Mouse (Mus musculus): ENCODE measurements around the gene Olfr1193. TPM values are rescaled to one million over a fixed set of nuclear protein-coding genes. Genes with fewer than 3 reads are reported as not detected.
"Not testable (repeated sequence)": the region's sequence is repeated elsewhere in the genome, so short reads cannot be mapped to it uniquely, and the experiment has no call there.

Olfr1193 gene
- polyA plus RNA-seq (2012; rRNA removed) (not detected in 2 replicates), polyA plus RNA-seq (2014; fragmentation: Nextera tagmentation; extraction: Ambion mirVana) (not detected in 2 replicates)

DNA sequence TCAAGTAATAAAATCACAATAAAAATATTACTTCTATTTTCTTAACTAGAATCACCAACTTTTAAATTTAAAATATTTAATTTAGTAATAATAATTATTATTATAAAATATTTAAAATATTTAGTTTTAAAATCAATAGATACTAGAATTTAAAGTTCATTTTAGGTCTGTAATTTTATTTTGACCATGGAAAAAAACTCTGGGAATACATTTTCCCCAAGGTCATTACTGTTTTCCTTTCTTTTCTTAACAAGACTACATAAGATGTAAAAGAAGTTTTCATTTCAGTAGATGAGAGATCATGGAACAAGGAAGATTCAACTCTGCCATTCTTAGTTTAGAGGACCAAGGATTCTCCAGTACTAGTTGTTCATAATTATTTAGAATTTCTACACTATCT lies at the start of gene Olfr1193:
TSS of gene Olfr1193 (plus strand) at position 301 of the 400 bp plus-strand sequence.
- not testable (repeated sequence) for ATAC-seq (ENCODE audit: insufficient read depth); DNase-seq (ENCODE audit: low read depth in 3 of 3, low spot score in 3 of 3); H3K4me1 ChIP-seq (replicated peaks; ENCODE audit: control insufficient read depth in 2 of 2, insufficient read depth in 2 of 2, low read length in 1 of 2); H3K4me3 ChIP-seq (ENCODE audit: insufficient read depth in 1 of 2, low read depth in 2 of 2, low read length in 2 of 2); H3K9ac ChIP-seq (replicated peaks); H3K27ac ChIP-seq; H3K27me3 ChIP-seq (ENCODE audit: control insufficient read depth, insufficient read depth, low read length); H3K4me2 ChIP-seq (ENCODE audit: low read depth); H3K36me3 ChIP-seq (replicated peaks; ENCODE audit: control insufficient read depth, insufficient read depth, low read depth); H3K9me3 ChIP-seq (ENCODE audit: control insufficient read depth, low read length)

GRCm38 (mm10) chr2:88640242-88640641 lies 35.2 kb upstream of the Olfr1193 start, which contains the start of gene Olfr1191-ps1:
Olfr1191-ps1 (plus strand) TSS chr2:88640542.
- not testable (repeated sequence) for H3K9ac ChIP-seq (replicated peaks); H3K27me3 ChIP-seq (ENCODE audit: control insufficient read depth, insufficient read depth, low read length); H3K27ac ChIP-seq; H3K4me3 ChIP-seq (ENCODE audit: insufficient read depth in 1 of 2, low read depth in 2 of 2, low read length in 2 of 2); H3K36me3 ChIP-seq (replicated peaks; ENCODE audit: control insufficient read depth, insufficient read depth, low read depth); H3K4me1 ChIP-seq (replicated peaks; ENCODE audit: control insufficient read depth in 2 of 2, insufficient read depth in 2 of 2, low read length in 1 of 2); H3K4me2 ChIP-seq (ENCODE audit: low read depth); DNase-seq (ENCODE audit: low read depth in 3 of 3, low spot score in 3 of 3); H3K9me3 ChIP-seq (ENCODE audit: control insufficient read depth, low read length); ATAC-seq (ENCODE audit: insufficient read depth)
- 50% methylated on average over 1 of the region's 1 CpGs for WGBS (ENCODE audit: insufficient replicate concordance)

DNA sequence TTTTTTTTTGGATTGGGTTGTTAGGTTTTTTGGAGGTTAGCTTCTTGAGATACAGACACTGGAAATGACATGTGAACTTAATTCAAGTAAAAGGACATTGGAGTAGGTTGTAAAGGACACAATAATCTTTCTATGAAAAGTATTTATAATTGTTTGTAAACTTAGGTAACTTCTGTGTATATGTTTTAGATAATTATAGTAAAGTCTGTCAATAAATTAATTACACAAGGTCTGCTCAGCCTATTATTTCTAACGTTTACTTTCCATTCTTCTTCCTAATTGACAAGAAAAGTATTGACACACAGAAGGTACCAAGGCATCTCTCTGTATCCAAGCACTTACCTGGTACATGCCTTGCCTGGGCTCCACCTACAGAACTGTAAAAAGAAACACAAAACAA lies 27.2 kb upstream of the Olfr1193 start, which contains the start of gene Olfr1192-ps1:
TSS of gene Olfr1192-ps1 (plus strand) at position 301 of the 400 bp plus-strand sequence.
- no peak within 1 kb of the TSS for H3K4me3 ChIP-seq (ENCODE audit: insufficient read depth in 1 of 2, low read depth in 2 of 2, low read length in 2 of 2)
- H3K9me3 ChIP-seq (ENCODE audit: control insufficient read depth, low read length) = no peaks in the 10 kb centered on the region
- DNase-seq (ENCODE audit: low read depth in 3 of 3, low spot score in 3 of 3) = no peak
- no peak within 1 kb of the TSS for H3K27ac ChIP-seq
- H3K4me1 ChIP-seq (replicated peaks; ENCODE audit: control insufficient read depth in 2 of 2, insufficient read depth in 2 of 2, low read length in 1 of 2) = no peaks in the 10 kb centered on the region
- ATAC-seq (ENCODE audit: insufficient read depth) = no peak
- no peak within 1 kb of the TSS for H3K4me2 ChIP-seq (ENCODE audit: low read depth)
- H3K27me3 ChIP-seq (ENCODE audit: control insufficient read depth, insufficient read depth, low read length) = no peaks in the 10 kb centered on the region
- WGBS (ENCODE audit: insufficient replicate concordance) = 33% methylated on average over 1 of the region's 1 CpGs
- H3K36me3 ChIP-seq (replicated peaks; ENCODE audit: control insufficient read depth, insufficient read depth, low read depth) = no peaks in the 10 kb centered on the region
- no peak for TF ChIP-seq CTCF (IDR thresholded peaks at IDR 0.05; ENCODE audit: low read depth)
- TF ChIP-seq EP300 (IDR thresholded peaks at IDR 0.05; ENCODE audit: low read depth) = no peak
- H3K9ac ChIP-seq (replicated peaks) = no peak within 1 kb of the TSS

DNA sequence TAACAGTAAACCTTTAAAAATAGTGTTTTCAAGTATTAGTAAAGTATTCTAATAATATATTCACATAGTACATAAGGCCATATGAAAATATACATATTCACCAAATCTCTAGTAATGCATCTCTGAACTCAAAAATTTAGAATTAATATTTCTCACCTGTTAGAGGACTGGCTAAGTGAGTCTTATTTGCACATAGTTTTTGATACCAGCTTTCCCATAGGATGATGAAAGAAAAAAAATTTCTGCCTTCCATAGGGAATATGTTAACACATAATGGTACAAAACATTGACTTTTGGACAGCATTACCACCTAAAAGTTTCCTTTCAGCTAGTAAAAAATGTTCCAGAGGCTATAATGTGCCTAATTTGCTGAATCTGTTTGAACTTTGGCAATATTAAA lies 13.7 kb downstream of the Olfr1193 start, which contains the start of gene Olfr1195:
TSS of gene Olfr1195 (minus strand) at position 101 of the 400 bp plus-strand sequence.
- no peak for DNase-seq (ENCODE audit: low read depth in 3 of 3, low spot score in 3 of 3)
- H3K4me3 ChIP-seq (ENCODE audit: insufficient read depth in 1 of 2, low read depth in 2 of 2, low read length in 2 of 2) = no peak within 1 kb of the TSS
- H3K4me2 ChIP-seq (ENCODE audit: low read depth) = no peak within 1 kb of the TSS
- H3K27me3 ChIP-seq (ENCODE audit: control insufficient read depth, insufficient read depth, low read length) = no peaks in the 10 kb centered on the region
- no peak for ATAC-seq (ENCODE audit: insufficient read depth)
- no peak for TF ChIP-seq CTCF (IDR thresholded peaks at IDR 0.05; ENCODE audit: low read depth)
- TF ChIP-seq EP300 (IDR thresholded peaks at IDR 0.05; ENCODE audit: low read depth) = no peak
- H3K4me1 ChIP-seq (replicated peaks; ENCODE audit: control insufficient read depth in 2 of 2, insufficient read depth in 2 of 2, low read length in 1 of 2) = no peaks in the 10 kb centered on the region
- H3K9me3 ChIP-seq (ENCODE audit: control insufficient read depth, low read length) = no peaks in the 10 kb centered on the region
- H3K36me3 ChIP-seq (replicated peaks; ENCODE audit: control insufficient read depth, insufficient read depth, low read depth) = no peaks in the 10 kb centered on the region
- H3K9ac ChIP-seq (replicated peaks) = no peak within 1 kb of the TSS
- H3K27ac ChIP-seq = no peak within 1 kb of the TSS

DNA sequence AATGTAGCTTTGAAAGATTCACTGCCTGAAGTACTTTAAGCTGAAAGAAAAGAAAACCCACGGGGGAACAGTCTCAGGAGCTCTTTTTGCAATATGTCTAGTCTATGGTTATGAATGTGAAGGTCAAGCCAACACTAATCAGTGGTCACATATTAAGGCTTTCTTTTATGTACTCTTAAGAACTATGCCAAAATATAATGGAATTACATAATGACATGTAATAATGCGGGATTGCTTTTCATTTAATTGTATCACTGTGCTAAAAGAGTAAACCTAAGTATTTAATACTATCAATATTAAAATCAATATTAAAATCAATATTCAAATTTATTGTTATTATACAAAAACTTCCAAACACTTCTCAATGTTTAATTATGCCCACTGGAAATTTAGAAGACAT lies 29.1 kb downstream of the Olfr1193 start, which contains the start of gene Olfr1196:
TSS of gene Olfr1196 (minus strand) at position 101 of the 400 bp plus-strand sequence.
- ATAC-seq (ENCODE audit: insufficient read depth) (no peak), DNase-seq (ENCODE audit: low read depth in 3 of 3, low spot score in 3 of 3) (no peak)
- H3K4me3 ChIP-seq (ENCODE audit: insufficient read depth in 1 of 2, low read depth in 2 of 2, low read length in 2 of 2) = no peak within 1 kb of the TSS
- no peaks in the 10 kb centered on the region for H3K36me3 ChIP-seq (replicated peaks; ENCODE audit: control insufficient read depth, insufficient read depth, low read depth)
- no peaks in the 10 kb centered on the region for H3K4me1 ChIP-seq (replicated peaks; ENCODE audit: control insufficient read depth in 2 of 2, insufficient read depth in 2 of 2, low read length in 1 of 2)
- 60% methylated on average over 2 of the region's 2 CpGs for WGBS (ENCODE audit: insufficient replicate concordance)
- no peaks in the 10 kb centered on the region for H3K9me3 ChIP-seq (ENCODE audit: control insufficient read depth, low read length)
- H3K9ac ChIP-seq (replicated peaks) = no peak within 1 kb of the TSS
- no peak for TF ChIP-seq EP300 (IDR thresholded peaks at IDR 0.05; ENCODE audit: low read depth)
- TF ChIP-seq CTCF (IDR thresholded peaks at IDR 0.05; ENCODE audit: low read depth) = no peak
- no peak within 1 kb of the TSS for H3K27ac ChIP-seq
- no peaks in the 10 kb centered on the region for H3K27me3 ChIP-seq (ENCODE audit: control insufficient read depth, insufficient read depth, low read length)
- no peak within 1 kb of the TSS for H3K4me2 ChIP-seq (ENCODE audit: low read depth)

Other genes with a start within 250 kb of the Olfr1193 start
- not detected in 2 replicates for gene Olfr1181, start 249.5 kb upstream of the Olfr1193 start, polyA plus RNA-seq (2012; rRNA removed)
- not detected in 2 replicates for gene Olfr1181, start 249.5 kb upstream of the Olfr1193 start, polyA plus RNA-seq (2014; fragmentation: Nextera tagmentation; extraction: Ambion mirVana)
- not detected in 2 replicates for gene Gm13757, start 226.5 kb upstream of the Olfr1193 start, polyA plus RNA-seq (2012; rRNA removed)
- gene Gm13757, start 226.5 kb upstream of the Olfr1193 start, polyA plus RNA-seq (2014; fragmentation: Nextera tagmentation; extraction: Ambion mirVana) = not detected in 2 replicates
- not detected in 2 replicates for gene Olfr1183, start 220.8 kb upstream of the Olfr1193 start, polyA plus RNA-seq (2012; rRNA removed)
- not detected in 2 replicates for gene Olfr1183, start 220.8 kb upstream of the Olfr1193 start, polyA plus RNA-seq (2014; fragmentation: Nextera tagmentation; extraction: Ambion mirVana)
- not detected in 2 replicates for gene Olfr1184, start 192.0 kb upstream of the Olfr1193 start, polyA plus RNA-seq (2012; rRNA removed)
- not detected in 2 replicates for gene Olfr1184, start 192.0 kb upstream of the Olfr1193 start, polyA plus RNA-seq (2014; fragmentation: Nextera tagmentation; extraction: Ambion mirVana)
- gene Olfr1185-ps1, start 182.3 kb upstream of the Olfr1193 start, polyA plus RNA-seq (2012; rRNA removed) = not detected in 2 replicates
- not detected in 2 replicates for gene Olfr1185-ps1, start 182.3 kb upstream of the Olfr1193 start, polyA plus RNA-seq (2014; fragmentation: Nextera tagmentation; extraction: Ambion mirVana)
- not detected in 2 replicates for gene Olfr1186, start 157.1 kb upstream of the Olfr1193 start, polyA plus RNA-seq (2012; rRNA removed)
- gene Olfr1186, start 157.1 kb upstream of the Olfr1193 start, polyA plus RNA-seq (2014; fragmentation: Nextera tagmentation; extraction: Ambion mirVana) = not detected in 2 replicates
- gene Olfr1188, start 118.7 kb upstream of the Olfr1193 start, polyA plus RNA-seq (2012; rRNA removed) = not detected in 2 replicates
- not detected in 2 replicates for gene Olfr1188, start 118.7 kb upstream of the Olfr1193 start, polyA plus RNA-seq (2014; fragmentation: Nextera tagmentation; extraction: Ambion mirVana)
- not detected in 2 replicates for gene Olfr1189, start 89.2 kb upstream of the Olfr1193 start, polyA plus RNA-seq (2012; rRNA removed)
- not detected in 2 replicates for gene Olfr1189, start 89.2 kb upstream of the Olfr1193 start, polyA plus RNA-seq (2014; fragmentation: Nextera tagmentation; extraction: Ambion mirVana)
- gene Olfr1191-ps1, start 35.1 kb upstream of the Olfr1193 start, polyA plus RNA-seq (2012; rRNA removed) = not detected in 2 replicates
- not detected in 2 replicates for gene Olfr1191-ps1, start 35.1 kb upstream of the Olfr1193 start, polyA plus RNA-seq (2014; fragmentation: Nextera tagmentation; extraction: Ambion mirVana)
- not detected in 2 replicates for gene Olfr1192-ps1, start 27.1 kb upstream of the Olfr1193 start, polyA plus RNA-seq (2012; rRNA removed)
- gene Olfr1192-ps1, start 27.1 kb upstream of the Olfr1193 start, polyA plus RNA-seq (2014; fragmentation: Nextera tagmentation; extraction: Ambion mirVana) = not detected in 2 replicates
- gene Olfr1195, start 13.6 kb downstream of the Olfr1193 start, polyA plus RNA-seq (2012; rRNA removed) = not detected in 2 replicates
- not detected in 2 replicates for gene Olfr1195, start 13.6 kb downstream of the Olfr1193 start, polyA plus RNA-seq (2014; fragmentation: Nextera tagmentation; extraction: Ambion mirVana)
- not detected in 2 replicates for gene Olfr1196, start 29.0 kb downstream of the Olfr1193 start, polyA plus RNA-seq (2012; rRNA removed)
- not detected in 2 replicates for gene Olfr1196, start 29.0 kb downstream of the Olfr1193 start, polyA plus RNA-seq (2014; fragmentation: Nextera tagmentation; extraction: Ambion mirVana)
- not detected in 2 replicates for gene Olfr1197, start 56.7 kb downstream of the Olfr1193 start, polyA plus RNA-seq (2012; rRNA removed)
- not detected in 2 replicates for gene Olfr1197, start 56.7 kb downstream of the Olfr1193 start, polyA plus RNA-seq (2014; fragmentation: Nextera tagmentation; extraction: Ambion mirVana)
- not detected in 2 replicates for gene Olfr1198, start 75.7 kb downstream of the Olfr1193 start, polyA plus RNA-seq (2012; rRNA removed)
- not detected in 2 replicates for gene Olfr1198, start 75.7 kb downstream of the Olfr1193 start, polyA plus RNA-seq (2014; fragmentation: Nextera tagmentation; extraction: Ambion mirVana)
- not detected in 2 replicates for gene Olfr1199, start 84.8 kb downstream of the Olfr1193 start, polyA plus RNA-seq (2012; rRNA removed)
- not detected in 2 replicates for gene Olfr1199, start 84.8 kb downstream of the Olfr1193 start, polyA plus RNA-seq (2014; fragmentation: Nextera tagmentation; extraction: Ambion mirVana)
- not detected in 2 replicates for gene Olfr1200, start 94.9 kb downstream of the Olfr1193 start, polyA plus RNA-seq (2012; rRNA removed)
- gene Olfr1200, start 94.9 kb downstream of the Olfr1193 start, polyA plus RNA-seq (2014; fragmentation: Nextera tagmentation; extraction: Ambion mirVana) = not detected in 2 replicates
- gene Olfr1201, start 117.4 kb downstream of the Olfr1193 start, polyA plus RNA-seq (2012; rRNA removed) = not detected in 2 replicates
- gene Olfr1201, start 117.4 kb downstream of the Olfr1193 start, polyA plus RNA-seq (2014; fragmentation: Nextera tagmentation; extraction: Ambion mirVana) = not detected in 2 replicates
- not detected in 2 replicates for gene Olfr1202, start 138.9 kb downstream of the Olfr1193 start, polyA plus RNA-seq (2012; rRNA removed)
- not detected in 2 replicates for gene Olfr1202, start 138.9 kb downstream of the Olfr1193 start, polyA plus RNA-seq (2014; fragmentation: Nextera tagmentation; extraction: Ambion mirVana)
- gene Olfr1205, start 154.1 kb downstream of the Olfr1193 start, polyA plus RNA-seq (2012; rRNA removed) = not detected in 2 replicates
- not detected in 2 replicates for gene Olfr1205, start 154.1 kb downstream of the Olfr1193 start, polyA plus RNA-seq (2014; fragmentation: Nextera tagmentation; extraction: Ambion mirVana)
- gene Olfr1204, start 173.7 kb downstream of the Olfr1193 start, polyA plus RNA-seq (2012; rRNA removed) = not detected in 2 replicates
- not detected in 2 replicates for gene Olfr1204, start 173.7 kb downstream of the Olfr1193 start, polyA plus RNA-seq (2014; fragmentation: Nextera tagmentation; extraction: Ambion mirVana)
- gene Olfr1206, start 187.6 kb downstream of the Olfr1193 start, polyA plus RNA-seq (2012; rRNA removed) = not detected in 2 replicates
- not detected in 2 replicates for gene Olfr1206, start 187.6 kb downstream of the Olfr1193 start, polyA plus RNA-seq (2014; fragmentation: Nextera tagmentation; extraction: Ambion mirVana)
- not detected in 2 replicates for gene Olfr1208, start 226.7 kb downstream of the Olfr1193 start, polyA plus RNA-seq (2012; rRNA removed)
- not detected in 2 replicates for gene Olfr1208, start 226.7 kb downstream of the Olfr1193 start, polyA plus RNA-seq (2014; fragmentation: Nextera tagmentation; extraction: Ambion mirVana)
- gene Olfr1209, start 239.5 kb downstream of the Olfr1193 start, polyA plus RNA-seq (2012; rRNA removed) = not detected in 2 replicates
- not detected in 2 replicates for gene Olfr1209, start 239.5 kb downstream of the Olfr1193 start, polyA plus RNA-seq (2014; fragmentation: Nextera tagmentation; extraction: Ambion mirVana)